Mouse (Mus musculus) embryonic fibroblast, embryonic 13.5 days (primary cell): ENCODE results near the gene Phactr3.

Source experiments
- CTCF ChIP-seq: IDR thresholded peaks from 2 replicates; pipeline ENCODE4 v1.5.1; 2011; ENCODE audit warnings: mild to moderate bottlenecking, control low read depth, low read length, moderate library complexity, borderline replicate concordance; ENCODE audit not compliant: insufficient read depth
- POLR2A ChIP-seq: IDR thresholded peaks from 2 replicates; pipeline ENCODE4 v1.6.1; 2011; ENCODE audit warnings: low read depth, mild to moderate bottlenecking, control low read depth, low read length, moderate library complexity

DNA sequence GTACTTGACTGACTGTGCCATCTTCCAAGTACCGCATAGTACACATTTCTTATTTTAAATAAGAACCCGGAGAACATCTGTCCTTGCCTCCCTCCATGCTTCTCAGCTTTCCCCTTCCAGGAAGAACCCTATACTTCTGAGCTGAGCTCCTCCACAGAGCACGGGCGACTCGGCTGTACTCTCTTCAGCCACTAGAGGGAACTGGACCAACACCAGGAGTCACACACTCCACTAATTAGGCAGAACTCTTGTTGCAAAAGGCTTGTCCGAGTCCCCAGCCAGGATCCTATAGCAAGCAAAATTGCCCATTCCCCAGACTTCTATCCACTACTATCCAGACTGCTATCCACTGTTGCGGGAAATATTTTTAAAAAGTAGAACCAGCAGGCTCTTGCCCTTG is 16.8 kb upstream of the Phactr3 start:
- no peak for TF ChIP-seq POLR2A
- peak; percentile 28; the same call in 1 of the 2 replicates for TF ChIP-seq CTCF
